Mouse (Mus musculus) CH12.LX (cell line): ENCODE data around the gene Krt24. TPM values are rescaled to one million over a fixed set of nuclear protein-coding genes. Genes with fewer than 3 reads are reported as not detected.

Experiments used
- DNase-seq: peaks from one replicate; pipeline ENCODE4 v3.0.0-alpha.2; 2013; ENCODE audit errors: extremely low read depth
- H3K27ac ChIP-seq: 2 replicates; pipeline ENCODE4 v1.5.1; 2012; ENCODE audit warnings: low read depth, mild to moderate bottlenecking, control low read depth, moderate library complexity; ENCODE audit not compliant: insufficient read depth
- H3K27me3 ChIP-seq: replicated peaks from 2 replicates; pipeline ENCODE3; 2012; ENCODE audit warnings: inconsistent platforms
- H3K36me3 ChIP-seq, 2 experiments: replicated peaks in 1 of 2; 2 replicates each; pipeline versions ENCODE3 to v1.6.1; 2012; ENCODE audit warnings: inconsistent platforms in 1 of 2, low read length in 1 of 2, mild to moderate bottlenecking in 1 of 2, mixed read lengths in 1 of 2, moderate library complexity in 1 of 2; ENCODE audit not compliant: control insufficient read depth in 1 of 2, insufficient read depth in 1 of 2
- H3K4me1 ChIP-seq, 2 experiments: 2 replicates each; pipeline ENCODE4 v1.6.1; 2012; ENCODE audit warnings: inconsistent platforms in 1 of 2, moderate library complexity in 1 of 2; ENCODE audit not compliant: insufficient read depth in 2 of 2, control insufficient read depth in 1 of 2
- H3K4me2 ChIP-seq: 2 replicates; pipeline ENCODE4 v1.6.1; 2012; ENCODE audit warnings: low read depth, mild to moderate bottlenecking, control low read depth; ENCODE audit not compliant: poor library complexity, insufficient read depth, severe bottlenecking
- H3K4me3 ChIP-seq, 3 experiments: fragments of 150-350 bp in 1 of 3; sonication (generic) in 1 of 3; replicated peaks in 1 of 3; 2 replicates each; pipeline versions ENCODE3 to v1.5.1; 2011 to 2012; ENCODE audit warnings: low read depth in 2 of 3, low read length in 2 of 3, mild to moderate bottlenecking in 2 of 3, moderate library complexity in 2 of 3, control low read depth in 1 of 3, improper control_type of control experiment in 1 of 3, inconsistent platforms in 1 of 3, mixed read lengths in 1 of 3; ENCODE audit not compliant: poor library complexity in 1 of 3
- H3K79me2 ChIP-seq: replicated peaks from 2 replicates; pipeline ENCODE4 v1.6.1; 2012; ENCODE audit warnings: mild to moderate bottlenecking, moderate library complexity; ENCODE audit not compliant: control insufficient read depth, poor library complexity, insufficient read depth, severe bottlenecking; ENCODE audit errors: extremely low read depth
- H3K9ac ChIP-seq: 2 replicates; pipeline ENCODE4 v1.6.1; 2012; ENCODE audit warnings: low read depth, mild to moderate bottlenecking, control low read depth, moderate library complexity; ENCODE audit not compliant: insufficient read depth
- H3K9me3 ChIP-seq: replicated peaks from 2 replicates; pipeline ENCODE3; 2012; ENCODE audit warnings: low read length, inconsistent platforms, mixed read lengths
- BHLHE40 ChIP-seq: IDR thresholded peaks from 2 replicates; pipeline ENCODE4 v1.6.1; 2011; ENCODE audit warnings: mild to moderate bottlenecking, low read depth, low read length, improper control_type of control experiment
- ELF1 ChIP-seq: IDR thresholded peaks from 2 replicates; pipeline ENCODE4 v1.6.1; 2014; ENCODE audit warnings: low read depth, mild to moderate bottlenecking, inconsistent platforms, low read length, improper control_type of control experiment
- ETS1 ChIP-seq: conservative IDR thresholded peaks from 2 replicates; pipeline ENCODE4 v1.6.1; 2012; ENCODE audit warnings: low read depth, mild to moderate bottlenecking, inconsistent platforms, low read length, improper control_type of control experiment, moderate library complexity
- HCFC1 ChIP-seq: IDR thresholded peaks from 2 replicates; pipeline ENCODE4 v1.6.1; 2012; ENCODE audit warnings: low read depth, mild to moderate bottlenecking, inconsistent platforms, low read length, improper control_type of control experiment
- IRF4 ChIP-seq: IDR thresholded peaks from 2 replicates; pipeline ENCODE4 v1.6.1; 2014; ENCODE audit warnings: low read depth, mild to moderate bottlenecking, inconsistent platforms, low read length, improper control_type of control experiment
- JUN ChIP-seq: IDR thresholded peaks from 2 replicates; pipeline ENCODE4 v1.6.1; 2011; ENCODE audit warnings: low read depth, mild to moderate bottlenecking, low read length, improper control_type of control experiment, moderate library complexity; ENCODE audit not compliant: insufficient read depth
- MAFK ChIP-seq: IDR thresholded peaks from 2 replicates; pipeline ENCODE4 v1.6.1; 2011; ENCODE audit warnings: low read length, improper control_type of control experiment; ENCODE audit not compliant: insufficient replicate concordance
- MEF2A ChIP-seq: IDR thresholded peaks from 2 replicates; pipeline ENCODE4 v1.6.1; 2014; ENCODE audit warnings: low read depth, mild to moderate bottlenecking, inconsistent platforms, low read length, improper control_type of control experiment, borderline replicate concordance
- MXI1 ChIP-seq: IDR thresholded peaks from 2 replicates; pipeline ENCODE4 v1.6.1; 2011; ENCODE audit warnings: mild to moderate bottlenecking, low read depth, low read length, improper control_type of control experiment
- MYC ChIP-seq: IDR thresholded peaks from 2 replicates; pipeline ENCODE4 v1.6.1; 2011; ENCODE audit warnings: low read depth, mild to moderate bottlenecking, improper control_type of control experiment, low read length
- NRF1 ChIP-seq: IDR thresholded peaks from 2 replicates; pipeline ENCODE4 v1.6.1; 2014; ENCODE audit warnings: low read depth, mild to moderate bottlenecking, inconsistent platforms, low read length, improper control_type of control experiment, moderate library complexity
- POLR2A ChIP-seq: IDR thresholded peaks from 2 replicates; pipeline ENCODE4 v1.6.1; 2011; ENCODE audit warnings: low read depth, mild to moderate bottlenecking, improper control_type of control experiment, low read length
- RCOR1 ChIP-seq: conservative IDR thresholded peaks from 2 replicates; pipeline ENCODE4 v1.6.1; 2012; ENCODE audit warnings: low read depth, mild to moderate bottlenecking, inconsistent platforms, low read length, improper control_type of control experiment
- SIN3A ChIP-seq: IDR thresholded peaks from 2 replicates; pipeline ENCODE4 v1.6.1; 2012; ENCODE audit warnings: low read length, improper control_type of control experiment, inconsistent platforms
- UBTF ChIP-seq: IDR thresholded peaks from 2 replicates; pipeline ENCODE4 v1.6.1; 2012; ENCODE audit warnings: low read depth, mild to moderate bottlenecking, inconsistent platforms, low read length, improper control_type of control experiment, moderate library complexity
- ZMIZ1 ChIP-seq: IDR thresholded peaks from 2 replicates; pipeline ENCODE4 v1.6.1; 2012; ENCODE audit warnings: low read depth, mild to moderate bottlenecking, inconsistent platforms, low read length, improper control_type of control experiment
- ZNF384 ChIP-seq: IDR thresholded peaks from 2 replicates; pipeline ENCODE4 v1.6.1; 2012; ENCODE audit warnings: low read depth, low read length, improper control_type of control experiment, inconsistent platforms
- dilution Hi-C: fragments of 300-500 bp; cut with MboI; formaldehyde crosslinking; loops from 2 replicates; pipeline ENCODE4 v1.14.3; 2020; ENCODE audit warnings: low sequenced_read_pairs; ENCODE audit not compliant: extremely low pct_unique_long_range_greater_than_20kb, extremely low pct_ligation_motif_present
- in situ Hi-C: fragments of 300-500 bp; cut with MboI; formaldehyde crosslinking; loops from 3 replicates; pipeline ENCODE4 v1.14.3; 2019; ENCODE audit warnings: low sequenced_read_pairs, low pct_ligation_motif_present, low pct_unique_long_range_greater_than_20kb, mixed read lengths
- polyA plus RNA-seq: library from polyadenylated mRNA; unstranded; fragments of >175 nt; gene quantifications from 2 replicates; pipeline ENCODE4 v1.2.1, GENCODE M21; 2012; ENCODE audit warnings: low read depth; ENCODE audit not compliant: insufficient read length
- total RNA-seq, 2 experiments: library from RNA; depleted of rRNA; stranded (reverse); fragments of 300-350 nt in 1 of 2; fragments of >200 nt in 1 of 2; gene quantifications; 2 replicates each; pipeline ENCODE4 v1.2.3; 2012 to 2014

Gene Krt24
- total and polyA plus RNA-seq, 3 experiments: not detected

DNA sequence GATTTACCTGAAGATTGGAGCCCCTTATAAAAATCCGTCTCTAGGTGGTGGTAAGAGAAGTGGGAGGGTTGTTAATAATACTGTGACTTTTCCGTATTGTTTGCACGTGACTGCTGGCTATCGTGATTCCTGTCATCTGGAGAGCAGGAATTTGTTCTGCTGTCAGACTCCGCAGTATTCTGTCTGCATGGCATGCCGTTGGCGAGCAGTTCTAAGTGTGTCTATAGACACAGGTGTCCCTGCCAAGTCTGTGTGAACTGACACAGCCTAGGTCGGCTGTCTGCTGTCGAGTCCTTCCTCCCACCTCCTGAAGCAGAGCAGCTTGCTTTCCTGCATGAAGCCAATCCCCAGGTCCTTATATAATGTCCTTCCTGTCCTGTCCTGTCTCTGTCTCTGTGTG lies 34.1 kb upstream of the Krt24 start:
- Histone ChIP-seq H3K9ac (no peak overlapping the region), H3K79me2 (no peaks in the 10 kb centered on the region), H3K27me3 (peaks cover 35% of the 10 kb centered on the region), H3K9me3 (no peaks in the 10 kb centered on the region), H3K4me3 (no peak overlapping the region), H3K36me3 (no peaks in the 10 kb centered on the region), H3K4me1 (peaks cover 5 to 13% of the 10 kb centered on the region in 2 experiments), H3K27ac (no peak overlapping the region), H3K4me2 (no peak overlapping the region)
- no peak for DNase-seq
- in situ Hi-C loops (loop anchor here (5.0 kb wide), 1 partner anchor 33 kb away; the partner anchor contains the start of gene Krt27), dilution Hi-C loops (no loop called here)
- no peak for TF ChIP-seq MYC
- TF ChIP-seq ZNF384: no peak
- TF ChIP-seq HCFC1: no peak
- no peak for TF ChIP-seq ETS1
- TF ChIP-seq MAFK: no peak
- TF ChIP-seq MXI1: no peak
- TF ChIP-seq NRF1: no peak
- no peak for TF ChIP-seq ZMIZ1
- no peak for TF ChIP-seq SIN3A
- no peak for TF ChIP-seq BHLHE40

- no peak for TF ChIP-seq HCFC1
- no peak for TF ChIP-seq JUN
- no peak for TF ChIP-seq ZNF384
- no peak for TF ChIP-seq IRF4
- TF ChIP-seq UBTF: no peak
- no peak for TF ChIP-seq RCOR1
- no peak for TF ChIP-seq MEF2A
- TF ChIP-seq NRF1: no peak
- TF ChIP-seq ELF1: no peak
- no peak for TF ChIP-seq POLR2A
- TF ChIP-seq, all 38 proteins: peak for 0
- in situ Hi-C loops (loop anchor here (5.0 kb wide), 1 partner anchor 36 kb away; the partner anchor contains the start of gene Krt27), dilution Hi-C loops (no loop called here)
- no peak overlapping the region for H3K4me3 ChIP-seq
- no peak overlapping the region for H3K9ac ChIP-seq
- DNase-seq: no peak
- H3K27ac ChIP-seq: no peak overlapping the region
- no peaks in the 10 kb centered on the region for H3K79me2 ChIP-seq
- H3K4me2 ChIP-seq: no peak overlapping the region
- H3K4me1 ChIP-seq: peaks cover 2 to 9% of the 10 kb centered on the region in 2 experiments; a peak in 2 of 4 replicates
- no peaks in the 10 kb centered on the region for H3K36me3 ChIP-seq
- peaks cover 47% of the 10 kb centered on the region for H3K27me3 ChIP-seq
- H3K9me3 ChIP-seq: no peaks in the 10 kb centered on the region
Observed at GRCm38 (mm10) chr11:99316543-99316942, 31.5 kb upstream of the Krt24 start.
